Mouse (Mus musculus): ENCODE results near the gene Tppp2. TPM values are rescaled to one million over a fixed set of nuclear protein-coding genes. Genes with fewer than 3 reads are reported as not detected.

Tppp2 gene
- not detected in 2 replicates for polyA plus RNA-seq (2015; fragmentation: Nextera tagmentation; extraction: Ambion mirVana)

DNA sequence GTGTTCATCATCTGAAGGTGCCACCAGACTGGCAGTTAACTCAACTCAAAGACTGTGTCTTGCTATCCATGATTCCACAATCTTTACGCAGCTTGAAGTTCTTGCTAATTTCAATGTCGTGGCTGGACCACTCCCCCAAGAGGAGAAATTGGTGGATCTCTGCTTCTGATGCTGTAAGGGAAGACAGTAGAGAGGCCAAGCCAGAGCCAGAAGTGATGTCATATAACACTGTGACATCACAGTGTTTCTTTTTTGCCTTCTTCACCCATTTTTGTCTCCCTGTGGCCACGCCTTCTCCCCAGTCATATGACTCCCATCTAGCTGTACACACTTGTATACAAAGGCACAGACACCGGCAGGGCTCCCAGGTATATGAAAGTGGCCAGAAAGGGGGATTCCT lies at the start of gene Tppp2:
Tppp2 (plus strand) TSS at position 301 of the 400 bp plus-strand sequence.
- Histone ChIP-seq H3K9ac (no peak within 1 kb of the TSS), H3K4me3 (no peak within 1 kb of the TSS), H3K4me2 (no peak within 1 kb of the TSS), H3K4me1 (peaks cover 44% of the 10 kb centered on the region), H3K27ac (no peak within 1 kb of the TSS), H3K36me3 (no peaks in the 10 kb centered on the region), H3K9me3 (no peaks in the 10 kb centered on the region), H3K27me3 (no peaks in the 10 kb centered on the region)
- WGBS, result 87% methylated on average over 4 of the region's 4 CpGs
- ATAC-seq (ENCODE audit: insufficient number of reproducible peaks, low FRiP score, low TSS enrichment, low read depth), result no peak

DNA sequence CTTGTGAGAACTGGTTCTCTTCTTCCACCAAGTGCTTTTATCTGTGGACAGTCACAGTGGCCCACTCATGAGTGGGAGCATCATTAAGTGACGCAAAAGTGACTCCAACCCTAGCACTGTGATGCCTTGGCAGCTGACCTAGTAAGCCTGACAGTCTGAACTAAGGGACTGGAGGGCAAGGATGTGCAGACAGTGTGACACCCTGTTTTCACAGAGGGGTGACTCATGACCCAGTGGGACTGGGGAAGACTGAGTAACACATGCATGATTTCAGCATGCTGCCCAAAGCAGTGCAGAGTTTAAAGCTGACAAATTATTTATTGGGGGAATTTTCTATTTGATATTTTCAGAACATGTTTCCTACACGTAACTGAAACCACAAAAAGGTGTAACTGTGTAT lies 47.5 kb upstream of the Tppp2 start:
- no peak overlapping the region for H3K4me3 ChIP-seq
- no peak overlapping the region for H3K9ac ChIP-seq
- no peak overlapping the region for H3K27ac ChIP-seq
- WGBS, result 65% methylated on average over 2 of the region's 2 CpGs
- H3K4me2 ChIP-seq, result no peak overlapping the region
- H3K4me1 ChIP-seq, result no peaks in the 10 kb centered on the region
- H3K9me3 ChIP-seq, result no peaks in the 10 kb centered on the region
- no peaks in the 10 kb centered on the region for H3K27me3 ChIP-seq
- no peak for ATAC-seq (ENCODE audit: insufficient number of reproducible peaks, low FRiP score, low TSS enrichment, low read depth)
- H3K36me3 ChIP-seq, result no peaks in the 10 kb centered on the region

DNA sequence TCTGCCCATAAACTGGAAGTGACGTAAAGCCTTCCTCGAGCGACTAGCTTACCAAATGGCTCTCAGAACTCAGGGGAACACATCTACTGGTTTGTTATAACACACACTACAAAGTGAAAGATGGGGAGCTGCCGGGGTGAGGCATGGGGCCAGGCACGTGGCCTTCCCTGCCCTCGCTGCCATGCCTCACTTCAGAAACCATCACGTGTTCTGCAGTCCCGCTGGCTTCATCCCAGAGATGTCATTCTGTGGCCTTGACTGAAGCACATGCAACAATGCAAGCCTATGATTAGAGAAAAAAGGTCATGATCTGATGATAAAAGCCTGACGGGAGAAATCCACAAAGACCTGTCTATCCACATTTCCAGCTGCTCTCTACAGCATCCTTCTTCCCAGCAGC lies 46.5 kb upstream of the Tppp2 start:
- Histone ChIP-seq H3K36me3 (no peaks in the 10 kb centered on the region), H3K9me3 (no peaks in the 10 kb centered on the region), H3K27ac (no peak overlapping the region), H3K9ac (no peak overlapping the region), H3K4me1 (no peaks in the 10 kb centered on the region), H3K4me2 (no peak overlapping the region), H3K27me3 (no peaks in the 10 kb centered on the region), H3K4me3 (no peak overlapping the region)
- ATAC-seq (ENCODE audit: insufficient number of reproducible peaks, low FRiP score, low TSS enrichment, low read depth), result no peak
- whole genome bisulfite sequencing, result 74% methylated on average over 9 of the region's 9 CpGs

DNA sequence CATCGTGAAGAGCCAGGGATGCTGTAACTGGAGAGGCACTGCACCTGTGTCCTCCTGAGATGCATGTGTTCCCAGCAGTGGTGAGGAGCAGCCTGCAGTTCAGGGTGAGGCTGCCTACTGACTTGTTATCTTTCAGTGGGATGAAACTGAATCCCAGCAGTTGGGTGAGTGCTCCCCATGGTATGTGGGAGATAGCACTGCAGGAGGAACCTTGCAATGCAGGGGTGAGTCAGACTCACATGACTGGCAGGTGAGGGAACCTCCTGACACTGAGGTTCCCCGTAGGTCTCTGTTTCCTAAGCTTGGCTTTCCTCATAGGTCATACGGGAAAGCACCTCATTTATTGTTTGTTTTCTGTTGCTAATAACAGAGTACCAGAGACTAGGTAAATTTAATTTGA lies 40.7 kb upstream of the Tppp2 start:
- Histone ChIP-seq H3K4me3 (no peak overlapping the region), H3K36me3 (no peaks in the 10 kb centered on the region)
- WGBS, result 80% methylated on average over 3 of the region's 3 CpGs

DNA sequence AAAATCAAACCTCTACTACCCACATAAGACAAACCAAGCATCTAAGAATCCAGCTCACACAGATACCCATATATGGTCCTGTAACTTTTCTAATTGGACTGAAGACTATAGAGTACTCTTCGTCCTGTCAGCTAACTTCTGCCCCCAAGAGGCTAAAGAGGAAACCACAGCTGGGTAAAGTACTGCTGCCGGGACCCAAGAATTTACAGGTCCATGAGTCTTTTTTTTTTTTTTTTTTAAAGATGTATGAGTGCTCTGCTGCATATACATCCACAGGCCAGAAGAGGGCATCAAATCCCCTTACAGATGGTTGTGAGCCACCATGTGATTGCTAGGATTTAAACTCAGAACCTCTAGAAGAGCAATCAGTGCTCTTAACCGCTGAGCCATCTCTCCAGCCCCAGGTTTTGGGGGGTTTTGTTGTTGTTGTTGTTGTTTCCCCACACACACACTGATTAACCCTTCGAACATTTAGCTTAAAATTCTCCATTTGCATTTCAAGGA lies 34.6 kb upstream of the Tppp2 start:
- Histone ChIP-seq H3K4me2 (peak overlapping the region; percentile 86), H3K9me3 (no peaks in the 10 kb centered on the region), H3K36me3 (peaks cover 20% of the 10 kb centered on the region), H3K9ac (no peak overlapping the region), H3K27ac (peak overlapping the region; percentile 76), H3K4me1 (peaks cover 8% of the 10 kb centered on the region; the same call in 1 of the 2 replicates), H3K4me3 (peak overlapping the region; percentile 79), H3K27me3 (no peaks in the 10 kb centered on the region)
- WGBS, result 0% methylated on average over 4 of the region's 4 CpGs
- no peak; the same call in 1 of the 2 replicates for ATAC-seq (ENCODE audit: insufficient number of reproducible peaks, low FRiP score, low TSS enrichment, low read depth)

More for the DNA sequence above, 40.7 kb upstream of the Tppp2 start:
- Histone ChIP-seq H3K9ac (no peak overlapping the region), H3K9me3 (no peaks in the 10 kb centered on the region), H3K4me1 (no peaks in the 10 kb centered on the region), H3K27me3 (no peaks in the 10 kb centered on the region), H3K27ac (no peak overlapping the region), H3K4me2 (no peak overlapping the region)
- ATAC-seq (ENCODE audit: insufficient number of reproducible peaks, low FRiP score, low TSS enrichment, low read depth), result no peak

DNA sequence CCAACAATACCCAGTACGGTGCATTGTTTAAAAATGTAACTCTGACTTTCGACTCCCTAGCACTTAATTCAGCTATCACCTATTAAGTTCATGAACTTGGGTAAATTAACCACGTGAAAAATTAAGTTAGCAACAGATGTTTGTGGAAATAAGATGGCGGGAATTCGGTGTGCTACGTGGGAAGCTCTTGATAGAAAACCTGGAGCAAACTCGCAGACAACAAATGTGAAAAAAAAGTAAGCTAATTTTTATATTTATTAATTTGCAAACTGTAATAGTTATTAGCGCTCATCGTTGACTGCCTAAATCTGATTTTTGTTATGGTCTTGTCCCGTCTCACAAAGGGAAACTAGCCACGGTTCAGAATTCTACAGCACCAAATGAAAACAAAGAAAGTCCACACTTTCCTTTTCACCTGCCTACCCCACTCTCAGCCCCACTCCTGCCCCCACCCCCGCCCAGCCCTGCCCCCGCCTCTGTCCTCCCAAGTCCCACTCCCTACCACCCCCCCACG lies 34.1 kb upstream of the Tppp2 start:
- 0 out of 2 replicates have a peak, but pooled peaks have one; percentile 18 for ATAC-seq (ENCODE audit: insufficient number of reproducible peaks, low FRiP score, low TSS enrichment, low read depth)
- WGBS, result 1% methylated on average over 14 of the region's 14 CpGs
- no peak overlapping the region for H3K9ac ChIP-seq

DNA sequence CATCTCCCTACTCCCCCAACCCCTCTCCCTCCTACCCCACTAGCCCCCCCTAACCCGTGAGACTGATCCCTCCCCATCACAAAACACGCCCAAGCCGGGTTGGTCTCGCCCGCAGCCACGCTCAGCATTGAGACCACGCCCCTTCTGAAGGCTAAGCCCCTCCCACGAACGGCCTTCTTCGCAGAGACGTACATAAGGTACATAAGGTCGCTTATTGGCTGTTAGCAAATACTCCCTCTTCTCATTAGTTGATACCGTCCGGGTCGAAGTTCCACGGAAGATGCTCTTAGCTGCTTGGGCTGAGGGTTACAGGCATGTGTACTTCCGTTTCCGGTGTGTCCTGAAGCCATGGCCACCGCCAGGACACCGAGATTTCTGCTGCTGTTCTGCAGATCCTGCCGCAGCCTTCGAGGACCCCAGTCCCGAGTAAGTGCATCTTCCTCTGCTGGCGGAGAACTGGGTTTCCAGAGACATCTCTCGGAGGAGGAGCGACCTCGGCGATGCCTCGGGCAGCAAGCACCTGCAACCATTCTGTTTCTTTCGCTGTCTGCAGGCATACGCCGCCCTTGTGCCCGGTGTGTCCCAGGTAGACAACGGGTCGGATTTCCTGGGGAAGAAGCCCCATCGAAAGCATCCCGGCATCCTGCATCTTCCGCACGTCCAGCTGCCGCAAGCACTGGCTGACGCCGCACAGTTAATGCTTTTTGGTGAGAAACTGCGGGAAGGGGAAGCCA lies 33.5 kb upstream of the Tppp2 start, which contains the start of gene Mettl17:
Mettl17 (plus strand) TSS at position 245 of the 734 bp plus-strand sequence.
- Histone ChIP-seq H3K4me2 (peak within 1 kb of the TSS; percentile 86), H3K27me3 (no peaks in the 10 kb centered on the region), H3K4me3 (peak within 1 kb of the TSS; percentile 79), H3K36me3 (peaks cover 32% of the 10 kb centered on the region), H3K9me3 (no peaks in the 10 kb centered on the region), H3K9ac (peak within 1 kb of the TSS; percentile 61), H3K27ac (peak within 1 kb of the TSS; percentile 77), H3K4me1 (peaks cover 8% of the 10 kb centered on the region; the same call in 1 of the 2 replicates)
- ATAC-seq (ENCODE audit: insufficient number of reproducible peaks, low FRiP score, low TSS enrichment, low read depth), result peak; percentile 97
- under 1% methylated on average over 43 of the region's 43 CpGs for WGBS

More for the DNA sequence above, 34.1 kb upstream of the Tppp2 start:
- H3K36me3 ChIP-seq, result peaks cover 25% of the 10 kb centered on the region
- peak overlapping the region; percentile 79 for H3K4me3 ChIP-seq
- peak overlapping the region; percentile 86 for H3K4me2 ChIP-seq
- peak overlapping the region; percentile 76 for H3K27ac ChIP-seq
- H3K27me3 ChIP-seq, result no peaks in the 10 kb centered on the region
- no peaks in the 10 kb centered on the region for H3K9me3 ChIP-seq
- peaks cover 8% of the 10 kb centered on the region; the same call in 1 of the 2 replicates for H3K4me1 ChIP-seq

DNA sequence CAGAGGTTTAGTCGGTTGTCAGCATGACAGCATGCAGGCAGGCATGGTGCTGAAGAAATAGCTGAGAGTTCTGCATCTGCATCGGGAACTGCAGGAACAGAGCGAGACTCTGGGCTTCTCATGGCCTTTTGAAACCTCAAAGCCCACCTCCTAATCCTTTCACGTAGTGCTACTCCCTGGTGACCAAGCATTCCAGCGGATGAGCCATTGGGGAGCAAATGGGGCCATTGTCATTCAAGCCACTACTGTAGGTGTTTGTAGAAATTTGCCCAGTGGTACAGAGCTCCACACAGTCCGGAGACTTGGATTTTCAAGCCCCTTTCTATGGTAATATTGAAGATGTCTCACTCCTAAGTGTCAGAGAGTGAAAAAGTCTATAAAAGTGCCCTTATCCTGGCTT lies 32.2 kb upstream of the Tppp2 start:
- Histone ChIP-seq H3K9me3 (no peaks in the 10 kb centered on the region), H3K4me2 (peak overlapping the region; percentile 86; the same call in 1 of the 2 replicates), H3K4me1 (peaks cover 8% of the 10 kb centered on the region; the same call in 1 of the 2 replicates), H3K36me3 (peaks cover 45% of the 10 kb centered on the region), H3K9ac (no peak overlapping the region), H3K4me3 (peak overlapping the region; percentile 79), H3K27me3 (no peaks in the 10 kb centered on the region), H3K27ac (no peak overlapping the region)
- WGBS, result 65% methylated on average over 6 of the region's 6 CpGs
- ATAC-seq (ENCODE audit: insufficient number of reproducible peaks, low FRiP score, low TSS enrichment, low read depth), result no peak

DNA sequence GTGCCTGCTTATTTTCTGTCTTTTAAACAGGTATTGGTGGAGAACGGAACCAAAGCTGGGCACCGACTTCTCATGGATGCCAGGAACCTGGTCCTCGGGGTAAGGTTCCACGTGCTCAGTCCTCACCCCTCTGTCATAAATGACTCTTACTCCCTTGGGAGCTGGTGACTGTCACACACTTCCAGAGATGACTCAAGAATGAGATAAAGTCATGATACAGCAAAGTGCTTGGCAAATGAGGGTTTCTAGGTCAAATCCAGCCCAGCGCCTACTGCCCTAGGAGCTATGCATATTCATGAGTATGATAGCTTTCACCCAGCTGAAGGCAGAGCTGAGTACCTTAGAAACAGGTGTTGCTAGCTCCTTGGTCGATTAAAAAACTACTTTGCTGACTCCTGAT lies 28.4 kb upstream of the Tppp2 start:
- Histone ChIP-seq H3K4me3 (no peak overlapping the region), H3K9me3 (no peaks in the 10 kb centered on the region), H3K4me2 (no peak overlapping the region), H3K27me3 (no peaks in the 10 kb centered on the region), H3K27ac (no peak overlapping the region), H3K4me1 (peaks cover 8% of the 10 kb centered on the region; the same call in 1 of the 2 replicates), H3K9ac (no peak overlapping the region), H3K36me3 (peaks cover 60% of the 10 kb centered on the region)
- 87% methylated on average over 6 of the region's 6 CpGs for WGBS
- ATAC-seq (ENCODE audit: insufficient number of reproducible peaks, low FRiP score, low TSS enrichment, low read depth), result no peak

DNA sequence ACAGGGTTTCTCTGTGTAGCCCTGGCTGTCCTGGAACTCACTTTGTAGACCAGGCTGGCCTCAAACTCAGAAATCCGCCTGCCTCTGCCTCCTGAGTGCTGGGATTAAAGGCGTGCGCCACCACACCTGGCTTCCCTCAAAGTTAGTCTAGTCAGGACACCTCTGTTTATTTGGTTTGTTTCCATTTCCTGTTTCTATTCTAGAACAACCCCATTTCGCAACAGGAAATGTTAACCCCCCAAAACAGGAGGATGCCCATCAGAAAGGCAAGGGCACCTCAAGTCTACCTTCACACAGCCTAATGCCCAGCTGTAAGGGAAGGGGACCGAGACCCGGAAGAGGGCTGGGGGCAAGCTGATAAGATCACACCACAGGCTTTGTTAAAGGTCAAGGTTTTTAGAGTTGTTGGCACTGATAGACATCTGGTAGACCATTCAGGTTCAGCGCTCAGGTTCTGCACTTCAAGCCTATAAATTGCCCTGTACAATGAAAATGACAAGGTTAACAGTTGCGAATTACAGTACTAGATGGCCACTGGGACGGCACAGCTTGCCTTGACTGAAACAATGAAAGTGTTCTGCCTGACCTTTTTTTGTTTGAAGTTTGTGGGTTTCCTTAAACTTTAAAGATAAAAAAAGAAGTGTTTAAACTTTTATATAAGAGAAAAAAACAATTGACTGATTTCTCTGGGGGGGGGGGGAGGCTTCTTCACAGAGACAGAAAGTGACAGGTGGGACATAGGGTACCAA lies 25.9 kb upstream of the Tppp2 start, which contains the start of gene Slc39a2:
Slc39a2 (plus strand) TSS at position 699 of the 749 bp plus-strand sequence.
- Histone ChIP-seq H3K4me2 (no peak within 1 kb of the TSS), H3K27ac (no peak within 1 kb of the TSS), H3K9ac (no peak within 1 kb of the TSS), H3K4me1 (0 out of 2 replicates have a peak, but pooled peaks cover 2% of the 10 kb centered on the region), H3K36me3 (peaks cover 53% of the 10 kb centered on the region), H3K4me3 (no peak within 1 kb of the TSS), H3K9me3 (no peaks in the 10 kb centered on the region), H3K27me3 (no peaks in the 10 kb centered on the region)
- WGBS, result 89% methylated on average over 9 of the region's 9 CpGs
- no peak for ATAC-seq (ENCODE audit: insufficient number of reproducible peaks, low FRiP score, low TSS enrichment, low read depth)

DNA sequence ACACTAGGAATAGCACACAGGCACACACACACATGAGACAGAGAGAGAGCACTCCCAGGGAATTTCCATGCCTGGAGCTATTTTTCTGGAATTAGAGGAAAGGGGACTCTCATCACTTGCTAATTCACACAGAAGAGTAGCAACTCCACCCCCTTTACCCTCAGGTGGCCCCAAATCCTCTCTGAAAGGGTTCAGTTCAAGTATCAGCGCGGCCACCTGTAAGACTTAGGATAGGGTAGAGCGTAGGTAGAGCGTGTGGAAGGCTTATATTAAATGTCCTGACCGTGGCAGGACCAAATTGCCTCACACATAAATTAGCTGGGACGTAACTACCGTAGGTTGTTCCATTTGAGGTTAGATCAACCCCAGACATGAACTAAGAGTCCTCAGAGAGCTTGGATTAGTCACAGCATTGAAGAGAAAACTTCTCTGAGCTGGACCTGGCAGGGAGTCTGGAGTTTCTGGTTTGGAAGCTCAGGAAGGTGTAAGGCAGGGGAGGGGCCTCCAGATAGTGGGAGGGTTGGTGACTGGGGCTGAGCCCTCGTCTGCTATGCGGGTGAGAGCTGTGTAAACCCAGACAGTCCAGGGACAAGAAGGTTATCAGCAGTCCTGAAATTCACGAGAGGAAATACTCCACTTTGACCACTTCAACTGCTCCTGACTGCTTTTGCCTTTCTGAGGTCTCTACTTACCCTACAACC lies 25.0 kb upstream of the Tppp2 start:
- no peak; the same call in 1 of the 2 replicates for ATAC-seq (ENCODE audit: insufficient number of reproducible peaks, low FRiP score, low TSS enrichment, low read depth)
- Histone ChIP-seq H3K4me2 (no peak overlapping the region), H3K4me3 (no peak overlapping the region), H3K36me3 (peaks cover 44% of the 10 kb centered on the region), H3K9ac (no peak overlapping the region), H3K27me3 (no peaks in the 10 kb centered on the region), H3K27ac (no peak overlapping the region), H3K4me1 (0 out of 2 replicates have a peak, but pooled peaks cover 2% of the 10 kb centered on the region), H3K9me3 (no peaks in the 10 kb centered on the region)
- 23% methylated on average over 10 of the region's 10 CpGs for WGBS

All from limb, embryonic 15.5 days (tissue).